Mouse (Mus musculus) liver, embryonic 18 days (tissue): ENCODE results near the gene Igfn1. TPM values are rescaled to one million over a fixed set of nuclear protein-coding genes. Genes with fewer than 3 reads are reported as not detected.

Source experiments
- polyA plus RNA-seq: library from polyadenylated mRNA; depleted of rRNA; stranded (reverse); fragments of >200 nt; gene quantifications from 2 replicates; pipeline ENCODE4 v1.2.3, GENCODE M21; 2012; rRNA removed

Gene Igfn1
- 0.05 and 0.12 TPM in 2 replicates for polyA plus RNA-seq

DNA sequence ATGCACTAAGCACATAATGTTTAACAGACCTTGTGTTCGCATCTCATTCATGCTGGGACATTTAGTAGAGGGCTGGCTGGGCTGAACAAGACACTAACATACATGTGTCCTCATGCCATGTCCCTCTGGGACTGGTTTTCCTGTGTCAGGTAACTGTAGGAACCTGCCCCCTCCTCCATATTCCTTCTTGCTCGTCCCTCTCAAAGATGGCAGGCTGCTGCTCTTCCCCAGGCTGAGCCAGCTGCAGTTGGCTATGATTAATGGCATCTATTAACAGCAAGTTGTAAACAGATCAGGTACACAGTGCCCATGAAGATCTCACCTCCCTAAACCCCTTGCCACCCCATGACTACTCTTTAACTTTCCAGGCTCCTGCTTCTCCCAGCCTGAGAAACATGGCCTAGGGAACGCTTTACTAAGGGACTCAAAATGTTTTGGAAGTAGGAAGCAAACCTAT, at the start of gene Igfn1:
Gene Igfn1, minus strand, starts transcription at position 51 of the 457 bp plus-strand sequence.

DNA sequence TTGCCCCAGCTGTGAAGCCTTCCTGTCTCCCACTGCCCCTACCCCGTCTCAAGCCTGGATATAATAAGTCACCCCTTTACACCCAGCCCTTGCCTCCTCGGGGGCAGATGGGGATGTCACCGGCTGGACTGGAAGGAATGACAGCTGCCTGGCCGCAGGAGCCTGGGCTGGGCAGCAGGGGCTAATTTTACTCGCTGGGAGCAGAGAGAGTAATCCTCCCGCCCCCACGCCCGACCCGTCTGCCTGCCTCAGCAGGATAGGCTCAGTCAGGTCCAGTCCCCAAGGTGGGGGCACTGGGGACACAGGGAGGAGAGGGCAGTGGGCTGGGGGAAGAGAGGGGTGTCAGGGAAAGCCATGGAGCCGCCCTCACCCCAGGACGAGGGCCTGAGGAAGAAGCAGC, 46.4 kb upstream of the Igfn1 start, which contains the start of gene Cacna1s:
Gene Cacna1s, plus strand, starts transcription at position 204 of the 400 bp plus-strand sequence.

DNA sequence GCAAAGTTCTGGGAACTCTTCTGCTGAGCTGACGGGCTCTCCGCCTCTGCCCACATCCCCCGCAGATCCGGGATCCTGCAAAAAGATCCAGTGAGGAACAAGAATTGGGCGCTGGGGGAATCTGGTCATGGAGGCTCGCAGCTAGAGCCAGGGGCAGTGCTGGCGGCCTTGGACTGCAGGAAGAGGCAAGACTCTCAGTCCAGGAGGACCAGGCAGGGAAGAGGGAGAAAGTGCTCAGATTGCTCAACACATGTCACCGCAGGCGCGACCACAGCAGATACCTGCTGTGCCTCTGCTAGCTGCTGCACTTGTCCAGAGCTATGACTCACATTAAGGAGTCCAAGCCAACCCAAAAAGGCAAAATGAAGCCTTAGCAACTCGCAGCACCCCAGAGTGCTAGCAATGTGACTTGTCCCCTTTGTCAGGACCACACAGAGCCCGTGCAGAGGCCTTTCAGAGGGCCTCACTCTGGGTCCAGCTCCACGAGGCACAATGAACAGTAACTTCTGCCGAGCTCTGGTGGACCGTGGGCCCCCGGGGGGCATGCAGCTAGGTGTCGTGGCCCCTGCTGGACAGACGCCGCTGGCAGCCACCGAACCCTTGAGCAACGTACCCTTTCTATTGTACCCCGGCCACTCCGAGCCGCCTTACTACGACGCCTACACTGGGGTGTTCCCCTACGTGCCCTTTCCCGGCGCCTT, 44.3 kb upstream of the Igfn1 start, which contains the start of gene Ascl5:
Gene Ascl5, plus strand, starts transcription at position 493 of the 701 bp plus-strand sequence.

DNA sequence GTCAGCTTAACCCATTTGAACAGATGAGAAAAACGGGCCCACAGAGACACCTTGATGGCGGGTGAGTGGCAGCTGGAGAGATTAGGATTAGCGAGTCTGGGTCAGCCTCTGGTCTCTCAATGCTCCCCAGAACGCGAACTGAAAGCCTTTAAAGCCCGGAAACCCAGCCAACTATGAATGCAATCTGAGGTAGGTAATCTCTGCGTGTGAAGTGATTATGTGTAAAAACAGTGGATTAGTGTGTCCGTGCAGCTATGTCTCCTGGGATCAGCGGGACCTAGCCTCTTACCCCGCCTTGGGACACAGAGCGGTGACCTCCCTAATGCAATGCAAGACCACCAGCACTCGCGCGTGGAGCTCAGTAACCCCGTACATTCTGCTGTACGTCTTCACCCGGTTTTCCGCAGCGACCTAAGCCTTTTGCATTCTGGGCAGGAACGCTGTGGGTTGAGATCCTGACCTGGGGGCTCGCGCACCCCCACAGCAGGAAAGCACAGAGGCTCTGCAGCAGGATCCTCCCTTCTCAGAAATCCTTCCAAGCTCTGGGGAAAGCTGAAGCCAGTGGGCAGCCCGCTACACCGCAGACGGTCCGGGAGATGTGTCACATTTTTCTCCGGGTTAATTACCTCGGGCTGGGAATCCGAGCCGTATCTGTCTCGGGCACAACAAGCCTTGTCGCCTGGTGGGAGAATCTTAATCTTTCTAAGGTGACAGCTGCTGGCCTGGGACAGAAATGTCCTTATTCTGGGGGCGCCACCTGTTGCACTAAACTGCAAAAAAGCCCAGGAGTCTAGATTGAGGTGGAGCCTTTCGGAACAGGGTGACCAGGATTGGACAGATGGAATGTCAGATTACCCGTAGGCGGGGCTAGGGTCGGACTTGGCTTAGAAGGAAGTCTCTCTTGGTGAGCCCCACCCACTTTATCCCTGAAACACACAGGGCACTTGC, 1.3 kb upstream of the Igfn1 start, which contains the start of gene Tmem9:
Gene Tmem9, plus strand, starts transcription at position 940 of the 948 bp plus-strand sequence.

DNA sequence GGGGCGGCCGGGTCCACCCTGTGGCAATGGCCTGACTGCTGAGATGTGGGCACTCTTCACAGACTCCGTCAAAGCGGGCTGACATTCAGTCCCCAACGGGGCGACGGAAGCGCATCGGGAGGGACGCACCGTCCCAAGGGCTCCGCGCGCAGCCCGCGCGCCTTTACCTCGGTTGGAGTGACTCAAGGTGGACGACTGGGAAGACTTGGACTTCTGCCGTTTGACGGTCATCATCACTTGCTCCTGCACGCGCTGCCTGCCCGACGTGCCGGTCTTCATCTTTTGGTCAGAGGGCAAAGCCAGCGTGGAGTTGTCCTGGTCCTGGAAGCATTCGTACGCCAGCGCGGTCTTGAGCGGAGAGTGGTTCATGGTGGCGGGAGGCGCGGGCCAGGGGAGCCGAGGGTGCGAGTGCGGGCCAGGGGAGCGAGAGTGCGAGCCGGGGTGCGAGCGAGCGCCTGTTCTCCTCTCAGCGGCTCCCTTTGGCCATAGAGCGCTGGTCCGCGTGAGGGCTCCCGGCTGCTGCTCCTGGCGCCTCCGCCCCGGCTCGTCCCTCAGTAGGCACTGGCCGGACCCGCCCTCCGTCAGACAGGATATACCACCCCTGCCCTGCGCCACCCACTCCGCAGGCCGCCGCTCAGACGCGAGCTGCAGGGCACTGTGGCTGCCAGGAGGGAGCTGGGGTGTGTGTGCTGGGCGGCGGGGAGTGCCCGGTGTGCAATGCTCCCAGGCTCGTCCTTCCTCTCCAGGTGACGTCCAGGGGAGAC, 87.3 kb downstream of the Igfn1 start, which contains the start of gene Pkp1:
Gene Pkp1, minus strand, starts transcription at position 564 of the 764 bp plus-strand sequence.

Other genes with a start within 250 kb of the Igfn1 start
- gene Phlda3, start 240.2 kb downstream of the Igfn1 start, polyA plus RNA-seq: 4.0 and 4.2 TPM in 2 replicates
- 0.80 and 1.1 TPM in 2 replicates for gene Tnni1, start 226.9 kb downstream of the Igfn1 start, polyA plus RNA-seq
- 0.55 and 0.59 TPM in 2 replicates for gene Lad1, start 187.7 kb downstream of the Igfn1 start, polyA plus RNA-seq
- gene Tnnt2, start 170.0 kb downstream of the Igfn1 start, polyA plus RNA-seq: 2.9 and 3.1 TPM in 2 replicates
- gene Pkp1, start 87.1 kb downstream of the Igfn1 start, polyA plus RNA-seq: not detected in 2 replicates
- gene Tmem9, start 1.8 kb upstream of the Igfn1 start, polyA plus RNA-seq: 79.1 and 80.8 TPM in 2 replicates
- gene Ascl5, start 44.5 kb upstream of the Igfn1 start, polyA plus RNA-seq: not detected in 2 replicates
- gene Cacna1s, start 46.4 kb upstream of the Igfn1 start, polyA plus RNA-seq: under 0.01 and 0.10 TPM in 2 replicates
- 2.4 and 3.3 TPM in 2 replicates for gene Kif21b, start 125.0 kb upstream of the Igfn1 start, polyA plus RNA-seq
- gene Mroh3, start 206.5 kb upstream of the Igfn1 start, polyA plus RNA-seq: not detected in 2 replicates
- 0.26 and 0.31 TPM in 2 replicates for gene Inava, start 227.9 kb upstream of the Igfn1 start, polyA plus RNA-seq